Mouse (Mus musculus) kidney, embryonic 15.5 days (tissue): ENCODE results near the gene Gcn1l1. TPM values are rescaled to one million over a fixed set of nuclear protein-coding genes. Genes with fewer than 3 reads are reported as not detected.
"Not testable (repeated sequence)": the region's sequence is repeated elsewhere in the genome, so short reads cannot be mapped to it uniquely, and the experiment has no call there.

Experiments used
- ATAC-seq: fragments of 200-750 bp; cut with Nextera tagmentation; replicated peaks from 2 replicates; pipeline ENCODE4 v1.8.0; 2017; ENCODE audit warnings: moderate TSS enrichment; ENCODE audit not compliant: low FRiP score
- H3K27ac ChIP-seq: fragments of 300-500 bp; sonication (generic); 2 replicates; pipeline ENCODE4 v1.5.1; 2015; ENCODE audit warnings: mild to moderate bottlenecking, inconsistent platforms
- H3K27me3 ChIP-seq: fragments of 300-500 bp; sonication (generic); 2 replicates; pipeline ENCODE4 v1.6.1; 2015; ENCODE audit warnings: inconsistent platforms
- H3K36me3 ChIP-seq: fragments of 300-500 bp; sonication (generic); 2 replicates; pipeline ENCODE4 v1.6.1; 2015; ENCODE audit warnings: inconsistent platforms
- H3K4me1 ChIP-seq: fragments of 300-500 bp; sonication (generic); 2 replicates; pipeline ENCODE4 v1.6.1; 2015; ENCODE audit warnings: inconsistent platforms
- H3K4me2 ChIP-seq: fragments of 300-500 bp; sonication (generic); 2 replicates; pipeline ENCODE4 v1.6.1; 2015; ENCODE audit warnings: moderate library complexity, mild to moderate bottlenecking, inconsistent platforms
- H3K4me3 ChIP-seq: fragments of 300-500 bp; sonication (generic); replicated peaks from 2 replicates; pipeline ENCODE4 v1.5.1; 2015; ENCODE audit warnings: mild to moderate bottlenecking, inconsistent platforms
- H3K9ac ChIP-seq: fragments of 300-500 bp; sonication (generic); 2 replicates; pipeline ENCODE4 v1.6.1; 2015; ENCODE audit warnings: mild to moderate bottlenecking, inconsistent platforms
- H3K9me3 ChIP-seq: fragments of 300-500 bp; sonication (generic); replicated peaks from 2 replicates; pipeline ENCODE4 v1.6.1; 2016; ENCODE audit warnings: inconsistent platforms
- WGBS: fragments of 180-500 bp; shearing (Covaris S2); methylation state at CpG from one replicate; pipeline ENCODE4 v1.1.7; 2015; ENCODE audit warnings: mixed read lengths; 5-methylcytosine and 5-hydroxymethylcytosine counted together
- polyA plus RNA-seq: library from polyadenylated mRNA; unstranded; fragments of >200 nt; fragmentation: Nextera tagmentation; extraction: Ambion mirVana; gene quantifications from 2 replicates; pipeline ENCODE4 v1.2.1, GENCODE M21; 2015

The Gcn1l1 gene
- polyA plus RNA-seq, 1 experiment from 2014 or later: 49.3 TPM

DNA sequence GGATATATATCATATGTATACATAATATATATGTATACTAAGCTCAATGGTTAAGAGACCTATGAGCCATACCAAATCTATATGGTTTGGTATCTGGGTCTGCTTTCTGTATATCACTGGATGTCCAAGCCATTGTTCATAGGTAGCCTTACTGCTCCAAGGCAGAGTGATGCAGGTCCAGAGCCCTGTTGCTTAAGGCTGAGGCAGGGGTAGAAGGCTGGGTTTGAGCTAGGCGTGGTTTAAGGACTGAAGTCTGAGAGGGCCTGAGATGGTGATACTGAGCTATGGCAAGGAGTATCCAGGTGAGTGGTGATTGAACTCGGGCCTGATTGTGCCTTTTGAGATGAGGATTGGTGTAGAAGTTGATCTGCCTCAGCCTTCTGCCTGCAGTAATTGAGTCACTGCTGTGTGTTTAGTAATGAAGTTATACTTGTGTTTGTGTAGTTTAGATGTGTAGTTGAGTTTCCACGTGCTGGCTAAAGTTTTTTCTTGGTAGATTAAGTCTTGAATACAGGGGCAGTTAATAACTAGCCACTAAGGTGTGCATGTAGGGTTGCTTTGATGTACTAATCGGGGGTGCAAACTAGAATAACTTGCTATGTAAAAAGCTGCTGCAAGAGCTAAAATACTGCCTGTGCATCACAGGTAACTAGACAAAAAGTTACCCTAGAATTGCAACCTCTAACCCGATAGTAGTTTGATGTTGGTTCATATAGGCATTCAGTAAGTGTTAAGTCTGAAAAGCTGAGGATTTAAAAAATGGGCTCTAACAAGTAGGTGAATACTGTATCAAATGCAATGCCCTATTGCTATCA, 1.1 kb upstream of the Gcn1l1 start:
- no peaks in the 10 kb centered on the region for H3K27me3 ChIP-seq
- no peaks in the 10 kb centered on the region for H3K9me3 ChIP-seq
- H3K36me3 ChIP-seq: peaks cover 45% of the 10 kb centered on the region
- WGBS: 48% methylated on average over 5 of the region's 5 CpGs
- peak overlapping the region; percentile 73 for H3K4me2 ChIP-seq
- no peak for ATAC-seq
- H3K9ac ChIP-seq: no peak overlapping the region
- H3K27ac ChIP-seq: no peak overlapping the region; the same call in 1 of the 2 replicates
- H3K4me3 ChIP-seq: peak overlapping the region; percentile 99; the same call in 1 of the 2 replicates
- H3K4me1 ChIP-seq: peaks cover 72% of the 10 kb centered on the region

DNA sequence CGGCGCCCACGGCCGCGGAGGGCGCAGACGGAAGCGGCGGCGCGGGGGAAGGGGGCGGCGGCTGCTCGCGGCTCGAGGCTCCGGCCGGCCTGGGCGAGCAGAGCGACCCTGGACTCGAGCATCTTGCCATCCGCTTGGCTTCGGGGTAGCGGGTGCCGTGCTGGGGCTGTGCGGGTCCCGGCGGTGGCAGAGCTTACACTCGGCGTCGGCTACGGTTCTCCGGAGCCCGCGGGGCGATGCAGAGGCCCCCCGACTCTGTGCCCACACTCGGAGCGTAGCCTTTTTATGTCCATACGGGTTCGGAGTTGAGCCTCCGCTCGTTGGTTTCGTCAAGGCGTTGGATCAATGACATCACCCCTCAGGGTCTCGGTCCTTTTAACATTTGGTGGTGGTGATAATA, 349 bp downstream of the Gcn1l1 start:
- Histone ChIP-seq H3K36me3 (peaks cover 43% of the 10 kb centered on the region), H3K27me3 (no peaks in the 10 kb centered on the region), H3K4me2 (peak overlapping the region; percentile 73), H3K9me3 (no peaks in the 10 kb centered on the region), H3K4me3 (peak overlapping the region; percentile 99), H3K27ac (peak overlapping the region; percentile 83), H3K9ac (peak overlapping the region; percentile 95), H3K4me1 (peaks cover 77% of the 10 kb centered on the region)
- ATAC-seq: peak; percentile 27
- whole genome bisulfite sequencing: 0% methylated on average over 40 of the region's 46 CpGs

DNA sequence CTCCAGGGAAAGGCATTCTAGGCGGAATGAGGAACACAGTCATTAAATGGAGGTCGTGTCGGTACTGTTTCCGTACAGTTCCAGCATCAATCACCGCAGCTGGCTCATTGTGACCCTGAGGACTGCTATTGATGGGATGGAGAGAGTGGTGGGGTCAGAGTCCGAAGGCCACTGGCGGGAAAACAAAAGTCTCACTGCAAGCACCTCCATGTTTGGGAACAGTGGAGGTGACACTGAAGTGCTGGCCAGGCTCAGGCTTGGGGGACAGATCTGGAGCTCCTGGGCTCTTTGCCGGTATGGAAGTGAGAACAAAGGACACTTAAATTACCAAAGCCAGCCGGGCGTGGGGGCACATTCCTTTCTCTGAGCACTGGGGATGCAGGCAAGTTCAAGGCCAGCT, 3.6 kb downstream of the Gcn1l1 start:
- Histone ChIP-seq H3K4me2 (peak overlapping the region; percentile 40), H3K36me3 (peaks cover 35% of the 10 kb centered on the region), H3K4me3 (0 out of 2 replicates have a peak overlapping the region, but pooled peaks have one; percentile 2), H3K27ac (peak overlapping the region; percentile 87), H3K9me3 (no peaks in the 10 kb centered on the region), H3K4me1 (peaks cover 77% of the 10 kb centered on the region), H3K27me3 (no peaks in the 10 kb centered on the region), H3K9ac (no peak overlapping the region)
- 21% methylated on average over 10 of the region's 10 CpGs for WGBS
- no peak for ATAC-seq

DNA sequence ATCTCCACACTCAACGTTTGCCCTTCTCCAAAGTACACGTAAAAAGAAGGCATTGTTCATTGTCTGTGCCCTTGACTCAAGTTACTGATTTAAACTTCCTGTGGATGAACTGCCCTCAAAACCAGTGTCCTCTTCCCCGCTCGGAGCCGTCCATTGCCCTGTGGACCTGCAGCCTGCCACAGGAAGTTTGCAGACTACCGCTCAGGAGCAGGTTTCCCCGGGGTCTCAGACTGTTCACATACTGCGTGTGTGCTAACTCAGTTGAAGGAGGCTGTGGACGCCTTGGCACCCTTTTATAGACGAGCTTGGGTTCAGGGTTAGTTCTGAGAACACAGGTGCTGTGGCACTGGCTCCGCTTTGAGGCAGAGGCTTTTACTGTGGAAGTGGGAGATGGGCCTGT, 4.3 kb downstream of the Gcn1l1 start:
- ATAC-seq: no peak
- Histone ChIP-seq H3K9ac (no peak overlapping the region), H3K27me3 (no peaks in the 10 kb centered on the region), H3K9me3 (no peaks in the 10 kb centered on the region), H3K27ac (peak overlapping the region; percentile 87), H3K36me3 (peaks cover 34% of the 10 kb centered on the region), H3K4me2 (peak overlapping the region; percentile 32; the same call in 1 of the 2 replicates), H3K4me1 (peaks cover 80% of the 10 kb centered on the region), H3K4me3 (no peak overlapping the region)
- WGBS: 56% methylated on average over 11 of the region's 11 CpGs

DNA sequence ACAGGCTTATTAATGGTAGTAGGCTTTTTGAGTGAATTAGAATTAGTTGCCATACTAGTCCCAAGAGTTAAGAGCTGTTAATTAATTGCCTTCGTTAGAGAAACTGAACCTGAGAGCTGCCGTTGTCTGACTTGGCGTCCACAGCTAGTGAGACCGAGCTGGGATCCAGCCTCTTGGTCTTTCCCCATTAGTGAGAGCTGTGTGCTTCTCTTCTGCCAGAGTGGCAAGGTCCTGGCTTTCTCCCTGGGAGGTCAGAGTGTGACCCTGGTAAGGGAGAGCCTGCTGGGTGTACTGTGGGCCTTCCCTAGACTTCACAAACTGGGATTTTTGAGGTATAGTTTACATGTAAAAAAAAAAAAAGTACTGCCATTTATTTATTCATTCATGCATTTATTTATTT, 4.7 kb downstream of the Gcn1l1 start:
- Histone ChIP-seq H3K4me2 (no peak overlapping the region), H3K36me3 (peaks cover 38% of the 10 kb centered on the region), H3K27ac (peak overlapping the region; percentile 87), H3K9me3 (no peaks in the 10 kb centered on the region), H3K9ac (no peak overlapping the region), H3K27me3 (no peaks in the 10 kb centered on the region), H3K4me3 (no peak overlapping the region), H3K4me1 (peaks cover 81% of the 10 kb centered on the region)
- ATAC-seq: no peak
- WGBS: 82% methylated on average over 4 of the region's 4 CpGs

DNA sequence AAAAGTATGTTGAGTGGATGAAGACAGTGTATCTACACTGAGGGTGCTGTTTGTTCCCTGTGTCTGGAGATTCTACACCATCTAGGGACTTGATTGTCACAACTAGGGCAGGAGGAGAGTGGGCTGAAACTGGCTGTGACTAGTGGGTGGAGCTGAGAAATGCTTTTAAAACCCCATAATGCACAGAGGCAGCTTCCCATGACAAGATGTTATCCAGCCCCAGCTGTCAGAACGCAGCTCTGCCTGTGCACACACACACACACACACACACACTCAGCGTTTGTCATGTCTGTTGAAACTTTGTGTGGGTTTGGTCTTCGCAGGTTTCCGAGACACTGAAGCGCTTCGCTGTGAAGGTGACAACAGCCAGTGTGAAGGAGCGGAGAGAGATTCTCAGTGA, 6.0 kb downstream of the Gcn1l1 start:
- Histone ChIP-seq H3K4me2 (no peak overlapping the region), H3K27ac (no peak overlapping the region), H3K9ac (no peak overlapping the region), H3K9me3 (no peaks in the 10 kb centered on the region), H3K4me1 (peaks cover 76% of the 10 kb centered on the region), H3K27me3 (no peaks in the 10 kb centered on the region), H3K36me3 (peaks cover 51% of the 10 kb centered on the region), H3K4me3 (no peak overlapping the region)
- 96% methylated on average over 7 of the region's 7 CpGs for WGBS
- no peak for ATAC-seq

DNA sequence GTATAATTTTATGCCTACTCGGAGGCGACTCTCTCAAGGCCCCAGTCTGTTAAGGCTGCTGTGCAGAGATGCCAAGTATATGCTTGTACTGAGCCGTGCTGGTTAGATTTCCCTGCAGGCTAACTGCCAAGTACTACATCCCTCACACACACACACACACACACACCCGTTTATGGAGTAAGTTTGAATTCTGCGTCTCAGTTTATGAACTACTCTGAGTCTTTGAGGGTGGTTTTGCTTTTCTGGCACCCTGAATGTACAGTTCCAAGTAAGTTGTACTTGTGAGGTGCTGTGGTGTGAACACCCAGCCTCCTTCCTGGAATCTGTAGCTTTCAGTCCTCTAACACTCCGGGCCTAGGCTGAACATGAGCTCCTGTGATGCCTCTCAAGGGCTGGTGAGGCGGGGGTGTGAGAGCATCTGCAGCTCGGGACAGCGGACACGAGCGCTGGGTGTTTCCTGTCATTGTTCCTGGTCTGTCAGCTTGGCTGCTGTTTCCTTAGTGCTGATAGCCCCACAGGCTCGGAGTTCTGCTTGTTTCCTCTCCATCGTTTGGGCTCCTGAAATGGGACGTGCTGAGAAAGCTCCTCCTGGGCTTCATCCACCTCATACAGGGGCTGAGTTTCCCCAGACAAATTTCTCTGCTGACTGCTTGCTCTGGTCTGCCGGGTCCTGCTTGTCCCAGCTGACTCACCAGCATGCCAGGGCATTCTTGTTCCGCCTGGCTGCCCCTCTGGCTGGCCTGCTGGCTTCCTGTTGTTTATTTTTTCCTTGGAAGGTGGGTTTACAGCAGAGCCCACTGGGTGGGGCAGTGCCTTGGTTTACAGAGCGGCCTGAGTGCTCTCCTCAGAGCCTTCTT, 7.9 kb downstream of the Gcn1l1 start:
- Histone ChIP-seq H3K36me3 (peaks cover 63% of the 10 kb centered on the region), H3K4me3 (peak overlapping the region; percentile 1; the same call in 1 of the 2 replicates), H3K4me1 (peaks cover 60% of the 10 kb centered on the region), H3K4me2 (peak overlapping the region; percentile 35), H3K9me3 (no peaks in the 10 kb centered on the region), H3K27me3 (no peaks in the 10 kb centered on the region), H3K27ac (peak overlapping the region; percentile 89), H3K9ac (peak overlapping the region; percentile 5; the same call in 1 of the 2 replicates)
- ATAC-seq: peak; percentile 85
- 25% methylated on average over 17 of the region's 17 CpGs for WGBS

DNA sequence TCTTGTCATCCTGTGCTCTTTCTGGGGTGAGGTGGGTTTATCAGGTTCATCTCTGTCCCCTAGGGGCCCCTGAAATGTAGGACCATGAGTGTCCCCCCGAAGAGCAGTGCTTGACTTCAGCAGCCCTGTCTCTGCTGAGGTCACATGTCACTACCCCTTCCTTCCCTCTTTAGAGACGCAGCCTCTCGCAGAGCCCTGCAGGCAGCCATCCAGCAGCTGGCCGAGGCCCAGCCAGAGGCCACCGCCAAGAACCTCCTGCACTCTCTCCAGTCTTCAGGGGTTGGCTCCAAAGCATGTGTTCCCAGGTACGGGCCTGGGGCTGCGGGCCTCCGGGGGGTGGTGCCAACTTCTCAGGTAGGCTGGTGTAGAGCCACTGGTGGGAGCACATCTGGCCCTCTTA, 9.9 kb downstream of the Gcn1l1 start:
- Histone ChIP-seq H3K4me1 (peaks cover 41% of the 10 kb centered on the region), H3K9ac (no peak overlapping the region), H3K4me2 (no peak overlapping the region), H3K27ac (no peak overlapping the region), H3K27me3 (no peaks in the 10 kb centered on the region), H3K4me3 (no peak overlapping the region), H3K36me3 (peaks cover 84% of the 10 kb centered on the region), H3K9me3 (no peaks in the 10 kb centered on the region)
- ATAC-seq: no peak
- 81% methylated on average over 8 of the region's 8 CpGs for WGBS

DNA sequence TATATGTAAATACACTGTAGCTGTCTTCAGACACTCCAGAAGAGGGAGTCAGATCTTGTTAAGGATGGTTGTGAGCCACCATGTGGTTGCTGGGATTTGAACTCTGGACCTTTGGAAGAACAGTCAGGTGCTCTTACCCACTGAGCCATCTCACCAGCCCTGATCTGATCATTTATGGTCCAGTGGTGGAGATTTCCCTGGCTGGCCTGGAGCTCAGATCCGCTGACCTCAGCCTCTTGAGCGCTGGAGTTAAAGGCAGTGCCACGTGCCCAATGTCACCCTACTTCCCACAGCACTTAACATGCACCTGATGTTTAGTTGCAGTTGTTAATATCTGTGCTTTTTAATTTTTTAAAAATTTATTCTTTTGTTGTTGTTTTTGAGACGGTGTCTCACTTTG, 12.6 kb downstream of the Gcn1l1 start:
- ATAC-seq: not testable (repeated sequence)
- 93% methylated on average over 4 of the region's 4 CpGs for WGBS

DNA sequence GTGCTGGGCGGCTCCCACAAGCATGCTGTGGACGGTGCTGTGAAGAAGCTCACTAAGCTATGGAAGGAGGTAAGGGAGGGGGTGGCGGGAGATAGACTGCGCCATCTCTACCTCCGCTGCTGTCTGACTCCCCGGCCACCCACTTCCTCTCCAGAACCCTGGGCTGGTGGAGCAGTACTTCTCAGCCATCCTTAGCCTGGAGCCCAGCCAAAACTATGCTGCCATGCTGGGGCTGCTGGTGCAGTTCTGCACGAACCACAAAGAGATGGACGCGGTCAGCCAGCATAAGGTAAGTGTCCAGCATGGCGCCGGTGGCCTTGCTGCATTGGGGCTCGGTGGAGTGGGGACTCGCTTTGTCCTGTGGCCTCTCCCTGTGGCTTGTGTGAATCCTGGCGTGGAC, 13.9 kb downstream of the Gcn1l1 start:
- H3K36me3 ChIP-seq: peaks cover 98% of the 10 kb centered on the region
- H3K27ac ChIP-seq: no peak overlapping the region
- no peak overlapping the region for H3K4me2 ChIP-seq
- no peaks in the 10 kb centered on the region for H3K27me3 ChIP-seq
- ATAC-seq: no peak
- H3K4me3 ChIP-seq: no peak overlapping the region
- no peak overlapping the region for H3K9ac ChIP-seq
- peaks cover 11% of the 10 kb centered on the region for H3K4me1 ChIP-seq
- peaks cover 11% of the 10 kb centered on the region for H3K9me3 ChIP-seq
- WGBS: 90% methylated on average over 14 of the region's 14 CpGs

More for the DNA sequence above, 12.6 kb downstream of the Gcn1l1 start:
- Histone ChIP-seq H3K36me3 (peaks cover 92% of the 10 kb centered on the region), H3K4me1 (peaks cover 23% of the 10 kb centered on the region)
- not testable (repeated sequence) for H3K4me3 ChIP-seq, H3K9ac ChIP-seq, H3K27me3 ChIP-seq, H3K4me2 ChIP-seq, H3K9me3 ChIP-seq, H3K27ac ChIP-seq

DNA sequence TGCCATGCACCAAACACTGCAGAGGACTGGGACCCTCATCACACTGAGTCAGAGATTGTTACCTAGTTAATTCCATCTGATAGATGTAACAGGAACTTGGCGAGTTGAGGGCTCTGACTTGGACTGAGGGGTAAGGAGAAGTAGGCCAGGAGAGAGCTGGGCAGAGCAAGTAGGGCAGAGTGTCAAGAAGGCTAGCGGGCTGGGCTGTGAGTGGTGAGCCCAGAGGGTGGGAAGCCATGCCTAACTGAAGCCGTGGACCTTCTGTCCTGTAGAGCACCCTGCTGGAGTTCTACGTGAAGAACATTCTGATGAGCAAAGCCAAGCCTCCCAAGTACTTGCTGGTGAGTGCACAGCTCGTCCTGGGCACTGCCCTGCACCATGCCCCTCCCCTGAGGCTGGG, 14.3 kb downstream of the Gcn1l1 start:
- ATAC-seq: no peak
- Histone ChIP-seq H3K9ac (no peak overlapping the region), H3K27ac (no peak overlapping the region), H3K4me1 (peaks cover 7% of the 10 kb centered on the region; the same call in 1 of the 2 replicates), H3K36me3 (peaks cover 98% of the 10 kb centered on the region), H3K4me2 (no peak overlapping the region), H3K4me3 (no peak overlapping the region), H3K9me3 (peaks cover 11% of the 10 kb centered on the region), H3K27me3 (no peaks in the 10 kb centered on the region)
- 91% methylated on average over 5 of the region's 5 CpGs for WGBS
